Mouse (Mus musculus): ENCODE measurements around the gene Negr1.

DNA sequence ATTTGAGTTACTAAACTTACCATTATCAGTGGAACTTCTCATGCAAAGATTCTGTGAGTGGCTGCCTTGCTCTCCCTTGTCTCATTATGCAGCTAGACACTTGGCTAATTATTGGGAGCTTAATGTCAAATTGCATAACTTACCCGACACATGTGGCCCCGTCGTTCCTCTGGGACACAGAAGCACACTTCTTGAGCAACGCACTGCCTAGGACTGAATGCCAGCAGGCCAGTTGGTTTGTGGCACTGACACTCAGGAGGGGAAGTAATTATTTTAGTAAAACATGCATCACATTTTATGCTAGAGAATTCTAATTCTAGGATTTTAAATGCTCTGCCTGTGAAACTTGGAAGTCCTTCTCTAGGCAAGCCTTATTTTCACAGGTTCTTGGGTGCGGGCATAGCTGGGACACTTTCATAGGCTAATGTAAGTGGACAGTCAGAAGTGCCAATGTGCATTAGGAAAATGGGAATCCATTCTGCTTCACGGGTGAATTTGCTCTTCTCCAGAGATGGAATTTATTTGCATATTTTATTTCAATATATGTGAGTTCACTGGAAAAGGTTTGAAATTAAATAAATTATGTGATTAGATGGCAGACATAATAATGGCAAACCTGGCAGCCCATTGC, 234.6 kb downstream of the Negr1 start:
- TF ChIP-seq MEF2A (IDR thresholded peaks at IDR 0.05; ENCODE audit: borderline replicate concordance, low read depth, low read length), result no peak
- TF ChIP-seq EP300 (IDR thresholded peaks at IDR 0.05; ENCODE audit: low read length), result no peak
- TF ChIP-seq POLR2A (IDR thresholded peaks at IDR 0.05; ENCODE audit: low read depth, low read length), result no peak
- no peak for TF ChIP-seq ELF1 (IDR thresholded peaks at IDR 0.05; ENCODE audit: low read depth, low read length)
- no peak for TF ChIP-seq ETS1 (conservative IDR thresholded peaks at IDR 0.05; ENCODE audit: low read depth, low read length)
- TF ChIP-seq RCOR1 (conservative IDR thresholded peaks at IDR 0.05; ENCODE audit: low read depth, low read length), result no peak
